Mouse (Mus musculus) kidney, adult 2 months (tissue): ENCODE results near the gene Sox13.

Experiments
- CTCF ChIP-seq: fragments of 200-500 bp; conservative IDR thresholded peaks from 2 replicates; pipeline ENCODE4 v1.5.1; 2011; ENCODE audit warnings: low read depth, mild to moderate bottlenecking, control low read depth, low read length, moderate library complexity, mixed read lengths; ENCODE audit not compliant: insufficient read depth, insufficient read length
- POLR2A ChIP-seq: fragments of 200-500 bp; IDR thresholded peaks from one replicate; pipeline ENCODE4 v1.6.1; 2011; ENCODE audit warnings: low read depth, low read length, control low read depth

GRCm38 (mm10) chr1:133460996-133461395 lies 36.8 kb upstream of the Sox13 start:
- TF ChIP-seq CTCF (no peak), POLR2A (no peak)
